Mouse (Mus musculus) small intestine, adult 2 months (tissue): ENCODE measurements around the gene Tmem231.

ENCODE experiments used
- CTCF ChIP-seq: fragments of 200-500 bp; IDR thresholded peaks from 2 replicates; pipeline ENCODE4 v1.5.1; 2012; ENCODE audit warnings: low read depth, mild to moderate bottlenecking, control low read depth, inconsistent platforms, low read length, moderate library complexity, mixed read lengths; ENCODE audit not compliant: insufficient replicate concordance, insufficient read length; ENCODE audit errors: extremely low read depth
- POLR2A ChIP-seq: fragments of 200-500 bp; IDR thresholded peaks from 2 replicates; pipeline ENCODE4 v1.6.1; 2012; ENCODE audit warnings: low read depth, mild to moderate bottlenecking, control low read depth, inconsistent platforms, low read length, moderate library complexity

- TF ChIP-seq POLR2A = no peak
- no peak for TF ChIP-seq CTCF
Measured at GRCm38 (mm10) chr8:111931721-111932120, 2.0 kb downstream of the Tmem231 start.
